Mouse (Mus musculus) embryonic facial prominence, embryonic 10.5 days (tissue): Measurements from ENCODE around the gene Msrb3. TPM values are rescaled to one million over a fixed set of nuclear protein-coding genes. Genes with fewer than 3 reads are reported as not detected.
"Not testable (repeated sequence)": the region's sequence is repeated elsewhere in the genome, so short reads cannot be mapped to it uniquely, and the experiment has no call there.

Source experiments
- DNase-seq: peaks from one replicate; pipeline ENCODE4 v3.0.0-alpha.2; 2017; ENCODE audit warnings: low spot score
- H3K27ac ChIP-seq: fragments of 300-500 bp; sonication (generic); replicated peaks from 2 replicates; pipeline ENCODE4 v1.5.1; 2016; ENCODE audit warnings: mild to moderate bottlenecking
- H3K27me3 ChIP-seq: fragments of 300-500 bp; sonication (generic); replicated peaks from 2 replicates; pipeline ENCODE4 v1.6.1; 2016; ENCODE audit warnings: low read depth, mild to moderate bottlenecking; ENCODE audit not compliant: poor library complexity, severe bottlenecking
- H3K36me3 ChIP-seq: fragments of 300-500 bp; sonication (generic); replicated peaks from 2 replicates; pipeline ENCODE4 v1.6.1; 2016; ENCODE audit warnings: mild to moderate bottlenecking, moderate library complexity
- H3K4me1 ChIP-seq: fragments of 300-500 bp; sonication (generic); 2 replicates; pipeline ENCODE4 v1.6.1; 2016
- H3K4me3 ChIP-seq: fragments of 300-500 bp; sonication (generic); 2 replicates; pipeline ENCODE4 v1.5.1; 2016; ENCODE audit warnings: mild to moderate bottlenecking, moderate library complexity
- H3K9me3 ChIP-seq: fragments of 300-500 bp; sonication (generic); 2 replicates; pipeline ENCODE4 v1.6.1; 2016; ENCODE audit warnings: mild to moderate bottlenecking
- WGBS: fragments of 180-500 bp; shearing (Covaris S2); methylation state at CpG from one replicate; pipeline ENCODE4 v1.1.7; 2016; 5-methylcytosine and 5-hydroxymethylcytosine counted together
- polyA plus RNA-seq: library from polyadenylated mRNA; unstranded; fragments of >200 nt; fragmentation: Nextera tagmentation; extraction: Ambion mirVana; gene quantifications from 2 replicates; pipeline ENCODE4 v1.2.1, GENCODE M21; 2016

Msrb3 gene
- polyA plus RNA-seq, 1 experiment from 2014 or later, result 3.4 TPM

GRCm38 (mm10) chr10:120751821-120752261, 147.1 kb downstream of the Msrb3 start:
- Histone ChIP-seq H3K27ac (peak overlapping the region; percentile 65; the same call in 1 of the 2 replicates), H3K4me3 (no peak overlapping the region), H3K36me3 (no peaks in the 10 kb centered on the region), H3K9me3 (peaks cover 4% of the 10 kb centered on the region; the same call in 1 of the 2 replicates), H3K4me1 (peaks cover 10% of the 10 kb centered on the region), H3K27me3 (no peaks in the 10 kb centered on the region; the same call in 1 of the 2 replicates)
- WGBS, result 68% methylated on average over 11 of the region's 11 CpGs
- peak; percentile 27 for DNase-seq

- peaks cover 4% of the 10 kb centered on the region; the same call in 1 of the 2 replicates for H3K9me3 ChIP-seq
- no peak overlapping the region for H3K4me3 ChIP-seq
- H3K27me3 ChIP-seq, result no peaks in the 10 kb centered on the region; the same call in 1 of the 2 replicates
- WGBS, result 82% methylated on average over 11 of the region's 11 CpGs
- H3K4me1 ChIP-seq, result peaks cover 14% of the 10 kb centered on the region
- no peaks in the 10 kb centered on the region for H3K36me3 ChIP-seq
- DNase-seq, result no peak
- peak overlapping the region; percentile 65 for H3K27ac ChIP-seq
These were observed 147.6 kb downstream of the Msrb3 start for GRCm38 (mm10) chr10:120751295-120751722.

GRCm38 (mm10) chr10:120749556-120749955, 149.3 kb downstream of the Msrb3 start:
- not testable (repeated sequence) for H3K27me3 ChIP-seq, DNase-seq, H3K9me3 ChIP-seq, H3K27ac ChIP-seq, H3K4me3 ChIP-seq, H3K36me3 ChIP-seq
- peaks cover 31% of the 10 kb centered on the region for H3K4me1 ChIP-seq
- 93% methylated on average over 5 of the region's 5 CpGs for WGBS

GRCm38 (mm10) chr10:120748156-120748555, 150.7 kb downstream of the Msrb3 start:
- Histone ChIP-seq H3K4me1 (peaks cover 42% of the 10 kb centered on the region), H3K27me3 (no peaks in the 10 kb centered on the region; the same call in 1 of the 2 replicates), H3K36me3 (no peaks in the 10 kb centered on the region; the same call in 1 of the 2 replicates), H3K4me3 (no peak overlapping the region), H3K9me3 (no peaks in the 10 kb centered on the region), H3K27ac (no peak overlapping the region)
- WGBS, result 91% methylated on average over 6 of the region's 6 CpGs
- DNase-seq, result no peak

GRCm38 (mm10) chr10:120745138-120745856, 153.6 kb downstream of the Msrb3 start:
- H3K9me3 ChIP-seq, result no peaks in the 10 kb centered on the region
- peak overlapping the region; percentile 95 for H3K27ac ChIP-seq
- peak; percentile 91 for DNase-seq
- WGBS, result 4% methylated on average over 18 of the region's 18 CpGs
- H3K36me3 ChIP-seq, result no peaks in the 10 kb centered on the region; the same call in 1 of the 2 replicates
- H3K4me1 ChIP-seq, result peaks cover 41% of the 10 kb centered on the region
- H3K4me3 ChIP-seq, result peak overlapping the region; percentile 51
- H3K27me3 ChIP-seq, result peaks cover 10% of the 10 kb centered on the region

- peaks cover 10% of the 10 kb centered on the region for H3K27me3 ChIP-seq
These were observed 154.3 kb downstream of the Msrb3 start for GRCm38 (mm10) chr10:120744441-120745137.

GRCm38 (mm10) chr10:120736508-120737069, 162.3 kb downstream of the Msrb3 start:
- Histone ChIP-seq H3K9me3 (no peaks in the 10 kb centered on the region), H3K36me3 (no peaks in the 10 kb centered on the region), H3K27me3 (peaks cover 3% of the 10 kb centered on the region; the same call in 1 of the 2 replicates), H3K27ac (peak overlapping the region; percentile 80), H3K4me1 (peaks cover 19% of the 10 kb centered on the region), H3K4me3 (peak overlapping the region; percentile 46)
- peak; percentile 55 for DNase-seq
- 9% methylated on average over 14 of the region's 14 CpGs for WGBS

More at GRCm38 (mm10) chr10:120744441-120745137, 154.3 kb downstream of the Msrb3 start:
- Histone ChIP-seq H3K9me3 (no peaks in the 10 kb centered on the region), H3K4me1 (peaks cover 41% of the 10 kb centered on the region), H3K4me3 (peak overlapping the region; percentile 51), H3K27ac (peak overlapping the region; percentile 95), H3K36me3 (no peaks in the 10 kb centered on the region; the same call in 1 of the 2 replicates)
- peak; percentile 84 for DNase-seq
- 2% methylated on average over 15 of the region's 15 CpGs for WGBS

GRCm38 (mm10) chr10:120735722-120736507, 163.0 kb downstream of the Msrb3 start:
- Histone ChIP-seq H3K27ac (peak overlapping the region; percentile 80), H3K4me3 (peak overlapping the region; percentile 46), H3K27me3 (no peaks in the 10 kb centered on the region; the same call in 1 of the 2 replicates), H3K36me3 (no peaks in the 10 kb centered on the region), H3K9me3 (no peaks in the 10 kb centered on the region), H3K4me1 (peaks cover 22% of the 10 kb centered on the region)
- DNase-seq, result peak; percentile 77
- WGBS, result 3% methylated on average over 25 of the region's 25 CpGs

- H3K4me3 ChIP-seq, result no peak overlapping the region
- no peaks in the 10 kb centered on the region for H3K9me3 ChIP-seq
- H3K27ac ChIP-seq, result no peak overlapping the region
- no peaks in the 10 kb centered on the region; the same call in 1 of the 2 replicates for H3K27me3 ChIP-seq
- DNase-seq, result no peak
- H3K4me1 ChIP-seq, result peaks cover 24% of the 10 kb centered on the region
- 95% methylated on average over 2 of the region's 2 CpGs for whole genome bisulfite sequencing
- no peaks in the 10 kb centered on the region for H3K36me3 ChIP-seq
These were observed 164.5 kb downstream of the Msrb3 start for GRCm38 (mm10) chr10:120734364-120734763.
